Mouse (Mus musculus): ENCODE results near the gene Sp6.

The Sp6 gene

GRCm38 (mm10) chr11:97050216-97050943 is 37.2 kb downstream of the Sp6 start, which contains the start of gene Osbpl7:
Osbpl7 (plus strand) TSS chr11:97050628.
- CTCF ChIA-PET = interaction anchor here in 3 of 4 experiments (0.5 to 1.9 kb wide), 15 partner anchors 9 to 150 kb away, joined by 3 to 9 read pairs (median 3); partner anchors contain the start of genes Lrrc46 (in 2 of the 3), Mrpl10 (in 2 of the 3), Cdk5rap3 (in 1 of the 3) and Scrn2 (in 1 of the 3)
- POLR2A ChIA-PET = interaction anchor here in 3 of 4 experiments (0.5 to 2.9 kb wide), 28 partner anchors 9 to 384 kb away, joined by 3 to 17 read pairs (median 4); partner anchors contain the start of genes Cdk5rap3 (in 2 of the 3), Lrrc46 (in 2 of the 3), Mrpl10 (in 2 of the 3) and Scrn2 (in 2 of the 3)

GRCm38 (mm10) chr11:97050944-97051586 is 37.9 kb downstream of the Sp6 start:
- ChIA-PET POLR2A (interaction anchor here in 3 of 4 experiments (0.6 to 2.9 kb wide), 27 partner anchors 9 to 279 kb away, joined by 3 to 17 read pairs (median 4); partner anchors contain the start of genes Cdk5rap3 (in 2 of the 3), Lrrc46 (in 2 of the 3), Mrpl10 (in 2 of the 3) and Scrn2 (in 2 of the 3)), CTCF (interaction anchor here in 3 of 4 experiments (0.5 to 1.9 kb wide), 13 partner anchors 10 to 149 kb away, joined by 3 to 9 read pairs (median 3); partner anchors contain the start of genes Lrrc46 (in 2 of the 3), Mrpl10 (in 2 of the 3) and Scrn2 (in 1 of the 3))

- POLR2A ChIA-PET = interaction anchor here in 3 of 4 experiments (0.5 to 1.7 kb wide), 10 partner anchors 8 to 258 kb away, joined by 3 to 6 read pairs (median 3); partner anchors contain the start of genes Lrrc46 (in 1 of the 3) and Mrpl10 (in 1 of the 3)
- CTCF ChIA-PET = interaction anchor here in 2 of 4 experiments (0.9 to 1.1 kb wide), 3 partner anchors 11 to 31 kb away, joined by 4 to 7 read pairs (median 6); partner anchors contain the start of genes Lrrc46 (in 1 of the 2) and Mrpl10 (in 1 of the 2)
These were observed 39.0 kb downstream of the Sp6 start for GRCm38 (mm10) chr11:97052219-97052646.

- ChIA-PET CTCF (interaction anchor here in 3 of 4 experiments (0.5 to 1.9 kb wide), 15 partner anchors 11 to 200 kb away, joined by 3 to 7 read pairs (median 3); partner anchors contain the start of genes Lrrc46 (in 2 of the 3) and Mrpl10 (in 2 of the 3)), POLR2A (interaction anchor here in 3 of 4 experiments (0.6 to 7.5 kb wide), 15 partner anchors 8 to 120 kb away, joined by 3 to 68 read pairs (median 4); partner anchors contain the start of genes Lrrc46 (in 1 of the 3), Mrpl10 (in 1 of the 3) and Pnpo (in 1 of the 3))
These were observed 50.2 kb downstream of the Sp6 start for GRCm38 (mm10) chr11:97063274-97063920.

- CTCF ChIA-PET = interaction anchor here in 3 of 4 experiments (0.5 to 1.9 kb wide), 16 partner anchors 11 to 201 kb away, joined by 3 to 7 read pairs (median 3); partner anchors contain the start of genes Lrrc46 (in 2 of the 3) and Mrpl10 (in 2 of the 3)
- POLR2A ChIA-PET = interaction anchor here in 3 of 4 experiments (0.6 to 7.5 kb wide), 16 partner anchors 8 to 125 kb away, joined by 3 to 68 read pairs (median 4); partner anchors contain the start of genes Lrrc46 (in 1 of the 3), Mrpl10 (in 1 of the 3) and Pnpo (in 1 of the 3)
These were observed 50.7 kb downstream of the Sp6 start for GRCm38 (mm10) chr11:97063921-97064295.

GRCm38 (mm10) chr11:97065538-97066295 is 52.5 kb downstream of the Sp6 start:
- POLR2A ChIA-PET = interaction anchor here in 3 of 4 experiments (0.5 to 7.5 kb wide), 28 partner anchors 9 to 724 kb away, joined by 3 to 76 read pairs (median 4); partner anchors contain the start of genes Kpnb1 (in 2 of the 3), Osbpl7 (in 2 of the 3) and Cdk5rap3 (in 1 of the 3)

GRCm38 (mm10) chr11:97066656-97067360 is 53.6 kb downstream of the Sp6 start:
- ChIA-PET CTCF (interaction anchor here in 3 of 4 experiments (0.9 to 2.2 kb wide), 16 partner anchors 9 to 151 kb away, joined by 3 to 8 read pairs (median 4); partner anchors contain the start of genes Cdk5rap3 (in 1 of the 3) and Scrn2 (in 1 of the 3)), POLR2A (interaction anchor here (0.6 to 7.5 kb wide), 64 partner anchors 8 to 723 kb away, joined by 3 to 76 read pairs (median 4); partner anchors contain the start of genes Kpnb1 (in 2 of the 4), Lrrc46 (in 2 of the 4), Mrpl10 (in 2 of the 4) and Osbpl7 (in 2 of the 4))

More at GRCm38 (mm10) chr11:97065538-97066295, 52.5 kb downstream of the Sp6 start:
- CTCF ChIA-PET = interaction anchor here in 3 of 4 experiments (0.6 to 2.2 kb wide), 6 partner anchors 16 to 88 kb away, joined by 3 to 8 read pairs (median 4); partner anchors contain the start of gene Scrn2 (in 1 of the 3)

- ChIA-PET POLR2A (interaction anchor here in 2 of 4 experiments (0.7 to 7.5 kb wide), 9 partner anchors 11 to 76 kb away, joined by 3 to 76 read pairs (median 5); partner anchors contain the start of genes Lrrc46 (in 1 of the 2), Mrpl10 (in 1 of the 2) and Tbx21 (in 1 of the 2)), CTCF (interaction anchor here in 2 of 4 experiments (0.8 to 1.9 kb wide), 3 partner anchors 45 to 127 kb away, joined by 3 to 5 read pairs (median 5); no protein-coding TSS in a partner anchor)
These were observed 56.1 kb downstream of the Sp6 start for GRCm38 (mm10) chr11:97069333-97069732.

- CTCF ChIA-PET = interaction anchor here in 1 of 4 experiments (1.9 kb wide), 1 partner anchor 77 kb away, joined by 5 read pairs; no protein-coding TSS in a partner anchor
- POLR2A ChIA-PET = interaction anchor here in 2 of 4 experiments (0.7 to 7.5 kb wide), 6 partner anchors 10 to 94 kb away, joined by 3 to 76 read pairs (median 7); partner anchors contain the start of gene Tbx21 (in 1 of the 2)
These were observed 56.6 kb downstream of the Sp6 start for GRCm38 (mm10) chr11:97069770-97070169.

- ChIA-PET POLR2A (interaction anchor here in 1 of 4 experiments (1.8 to 5.6 kb wide), 3 partner anchors 12 to 81 kb away, joined by 5 to 51 read pairs (median 6); partner anchors contain the start of gene Tbkbp1), CTCF (interaction anchor here in 2 of 4 experiments (0.6 to 1.2 kb wide), 3 partner anchors 12 to 218 kb away, joined by 3 to 9 read pairs (median 3); no protein-coding TSS in a partner anchor)
These were observed 57.9 kb downstream of the Sp6 start for GRCm38 (mm10) chr11:97071129-97071528.

GRCm38 (mm10) chr11:97072533-97072932 is 59.3 kb downstream of the Sp6 start:
- POLR2A ChIA-PET = interaction anchor here in 2 of 4 experiments (0.8 to 5.6 kb wide), 10 partner anchors 9 to 116 kb away, joined by 3 to 51 read pairs (median 4); partner anchors contain the start of genes Kpnb1 (in 1 of the 2), Tbkbp1 (in 1 of the 2) and Tbx21 (in 1 of the 2)
- CTCF ChIA-PET = interaction anchor here (0.5 to 1.3 kb wide), 19 partner anchors 12 to 703 kb away, joined by 3 to 11 read pairs (median 3); partner anchors contain the start of genes 1700001P01Rik (in 1 of the 4), Scrn2 (in 1 of the 4) and Tbx21 (in 1 of the 4)

GRCm38 (mm10) chr11:97074235-97074634 is 61.0 kb downstream of the Sp6 start:
- POLR2A ChIA-PET = interaction anchor here in 3 of 4 experiments (0.6 to 5.6 kb wide), 9 partner anchors 11 to 1119 kb away, joined by 3 to 51 read pairs (median 4); partner anchors contain the start of gene Tbx21 (in 1 of the 3)
- CTCF ChIA-PET = interaction anchor here in 3 of 4 experiments (0.6 to 1.4 kb wide), 8 partner anchors 9 to 78 kb away, joined by 3 to 5 read pairs (median 3); no protein-coding TSS in a partner anchor
